Mouse (Mus musculus) limb, embryonic 15.5 days (tissue): Measurements from ENCODE around the gene Slc27a1. TPM values are rescaled to one million over a fixed set of nuclear protein-coding genes. Genes with fewer than 3 reads are reported as not detected.
A peak's percentile ranks its signal among the peaks of the same experiment; 100 is the strongest.

ENCODE experiments used
- ATAC-seq: fragments of 200-750 bp; cut with Nextera tagmentation; 2 replicates; pipeline ENCODE4 v1.8.0; 2017; ENCODE audit warnings: low read depth, moderate TSS enrichment; ENCODE audit not compliant: insufficient number of reproducible peaks, low FRiP score, low TSS enrichment
- H3K27ac ChIP-seq: fragments of 300-500 bp; sonication (generic); 2 replicates; pipeline ENCODE4 v1.5.1; 2015; ENCODE audit warnings: moderate library complexity, mild to moderate bottlenecking, inconsistent platforms
- H3K27me3 ChIP-seq: fragments of 300-500 bp; sonication (generic); 2 replicates; pipeline ENCODE4 v1.6.1; 2015; ENCODE audit warnings: inconsistent platforms
- H3K36me3 ChIP-seq: fragments of 300-500 bp; sonication (generic); 2 replicates; pipeline ENCODE4 v1.6.1; 2015; ENCODE audit warnings: inconsistent platforms
- H3K4me1 ChIP-seq: fragments of 300-500 bp; sonication (generic); 2 replicates; pipeline ENCODE4 v1.6.1; 2015; ENCODE audit warnings: inconsistent platforms
- H3K4me2 ChIP-seq: fragments of 300-500 bp; sonication (generic); 2 replicates; pipeline ENCODE4 v1.6.1; 2015; ENCODE audit warnings: mild to moderate bottlenecking, inconsistent platforms
- H3K4me3 ChIP-seq: fragments of 300-500 bp; sonication (generic); 2 replicates; pipeline ENCODE4 v1.5.1; 2015; ENCODE audit warnings: mild to moderate bottlenecking, inconsistent platforms
- H3K9ac ChIP-seq: fragments of 300-500 bp; sonication (generic); 2 replicates; pipeline ENCODE4 v1.6.1; 2015; ENCODE audit warnings: inconsistent platforms
- H3K9me3 ChIP-seq: fragments of 300-500 bp; sonication (generic); 2 replicates; pipeline ENCODE4 v1.6.1; 2016; ENCODE audit warnings: inconsistent platforms
- WGBS: fragments of 180-500 bp; shearing (Covaris S2); methylation state at CpG from one replicate; pipeline ENCODE4 v1.1.7; 2015; 5-methylcytosine and 5-hydroxymethylcytosine counted together
- polyA plus RNA-seq: library from polyadenylated mRNA; unstranded; fragments of >200 nt; fragmentation: Nextera tagmentation; extraction: Ambion mirVana; gene quantifications from 2 replicates; pipeline ENCODE4 v1.2.1, GENCODE M21; 2015

Slc27a1 gene
- polyA plus RNA-seq, 1 experiment from 2014 or later: 44.5 TPM

DNA sequence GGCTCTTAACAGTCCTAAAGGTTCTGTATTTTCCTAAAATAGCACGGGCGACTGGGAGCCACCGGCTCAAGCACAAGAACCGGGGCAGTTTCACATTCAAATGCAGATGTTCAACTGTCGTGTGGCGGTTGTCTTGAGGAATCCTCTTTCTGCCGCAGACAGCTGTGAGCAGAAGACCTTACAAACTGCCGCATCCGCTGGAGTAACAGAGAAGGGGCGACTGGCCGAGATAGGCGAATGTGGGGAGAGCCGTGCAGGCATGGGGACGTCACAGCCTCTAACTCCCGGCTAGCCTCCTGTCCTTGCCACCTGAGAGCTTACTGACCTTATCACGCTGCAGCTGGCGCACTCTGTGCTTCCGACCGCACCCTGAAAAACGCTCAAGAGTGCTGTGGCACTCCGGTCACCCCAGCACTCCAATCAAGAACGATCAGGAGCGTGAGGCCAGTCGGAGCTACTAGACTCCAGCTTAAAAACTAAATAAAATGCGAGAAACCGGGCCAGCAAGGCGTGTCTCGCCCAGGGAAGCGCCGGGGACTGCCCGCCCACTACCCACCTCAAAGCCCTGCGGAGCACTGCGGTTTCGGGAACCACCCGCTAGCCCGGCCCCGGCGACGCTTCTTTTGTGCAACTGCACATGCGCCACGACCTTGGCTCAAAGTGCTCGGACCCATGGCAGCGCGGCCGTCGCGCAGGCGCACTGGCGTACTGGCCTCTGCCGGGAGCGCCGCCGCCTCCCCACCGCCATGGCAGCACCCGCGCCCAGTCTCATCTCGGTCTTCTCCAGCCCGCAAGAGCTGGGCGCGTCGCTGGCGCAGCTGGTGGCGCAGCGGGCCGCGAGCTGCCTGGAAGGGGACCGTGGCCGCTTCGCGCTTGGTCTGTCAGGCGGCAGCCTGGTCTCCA is 23.0 kb downstream of the Slc27a1 start, which contains the start of gene Pgls:
Pgls (plus strand) TSS at position 706 of the 903 bp plus-strand sequence.
- peak within 1 kb of the TSS; percentile 94 for H3K4me3 ChIP-seq
- peak within 1 kb of the TSS; percentile 98 for H3K27ac ChIP-seq
- peak; percentile 87 for ATAC-seq
- no peaks in the 10 kb centered on the region for H3K9me3 ChIP-seq
- peaks cover 18% of the 10 kb centered on the region for H3K36me3 ChIP-seq
- WGBS: under 1% methylated on average over 71 of the region's 71 CpGs
- peak within 1 kb of the TSS; percentile 92 for H3K4me2 ChIP-seq
- peaks cover 41% of the 10 kb centered on the region for H3K4me1 ChIP-seq
- H3K9ac ChIP-seq: peak within 1 kb of the TSS; percentile 95
- no peaks in the 10 kb centered on the region for H3K27me3 ChIP-seq

DNA sequence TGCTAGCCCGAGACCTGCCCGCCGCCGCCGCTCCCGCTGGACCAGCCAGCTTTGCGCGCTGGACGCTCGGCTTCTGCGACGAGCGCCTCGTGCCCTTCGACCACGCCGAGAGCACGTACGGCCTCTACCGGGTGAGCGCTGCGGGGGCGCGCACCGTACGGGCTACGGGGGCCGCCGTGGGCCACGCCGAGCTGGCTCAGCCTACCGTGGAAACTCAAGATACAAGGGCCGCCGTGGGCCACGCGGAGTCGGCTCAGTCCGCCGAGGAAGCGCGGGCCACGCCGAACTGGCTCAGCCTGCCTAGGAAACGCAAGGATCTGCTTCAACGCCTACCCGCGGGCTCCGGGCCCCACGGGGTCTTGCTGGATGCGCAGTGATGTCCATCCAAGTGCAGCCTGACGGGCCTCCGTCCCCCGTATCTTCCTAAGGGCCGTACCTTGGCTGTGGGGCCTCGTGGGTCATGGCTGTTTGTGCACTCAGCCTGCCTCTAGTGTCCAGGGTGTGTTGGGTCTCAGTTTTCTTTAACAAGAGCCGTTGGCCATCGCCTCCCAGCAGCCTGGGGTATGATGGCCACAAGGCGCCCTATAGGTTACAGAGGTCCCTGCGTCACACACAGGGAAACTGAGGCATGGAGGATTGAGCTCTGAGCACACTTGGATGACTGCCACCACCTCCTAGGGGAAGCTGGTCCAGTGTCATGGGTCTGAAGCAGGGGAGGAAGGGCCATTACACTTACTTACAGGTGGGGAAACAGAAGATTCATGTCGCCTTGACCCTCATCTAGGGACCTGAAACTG is 23.9 kb downstream of the Slc27a1 start:
- H3K4me1 ChIP-seq: peaks cover 44% of the 10 kb centered on the region
- H3K27ac ChIP-seq: peak overlapping the region; percentile 98
- H3K27me3 ChIP-seq: no peaks in the 10 kb centered on the region
- peaks cover 14% of the 10 kb centered on the region for H3K36me3 ChIP-seq
- peak overlapping the region; percentile 95 for H3K9ac ChIP-seq
- 3% methylated on average over 60 of the region's 60 CpGs for WGBS
- H3K9me3 ChIP-seq: no peaks in the 10 kb centered on the region
- peak; percentile 62 for ATAC-seq
- peak overlapping the region; percentile 92 for H3K4me2 ChIP-seq
- peak overlapping the region; percentile 94 for H3K4me3 ChIP-seq

DNA sequence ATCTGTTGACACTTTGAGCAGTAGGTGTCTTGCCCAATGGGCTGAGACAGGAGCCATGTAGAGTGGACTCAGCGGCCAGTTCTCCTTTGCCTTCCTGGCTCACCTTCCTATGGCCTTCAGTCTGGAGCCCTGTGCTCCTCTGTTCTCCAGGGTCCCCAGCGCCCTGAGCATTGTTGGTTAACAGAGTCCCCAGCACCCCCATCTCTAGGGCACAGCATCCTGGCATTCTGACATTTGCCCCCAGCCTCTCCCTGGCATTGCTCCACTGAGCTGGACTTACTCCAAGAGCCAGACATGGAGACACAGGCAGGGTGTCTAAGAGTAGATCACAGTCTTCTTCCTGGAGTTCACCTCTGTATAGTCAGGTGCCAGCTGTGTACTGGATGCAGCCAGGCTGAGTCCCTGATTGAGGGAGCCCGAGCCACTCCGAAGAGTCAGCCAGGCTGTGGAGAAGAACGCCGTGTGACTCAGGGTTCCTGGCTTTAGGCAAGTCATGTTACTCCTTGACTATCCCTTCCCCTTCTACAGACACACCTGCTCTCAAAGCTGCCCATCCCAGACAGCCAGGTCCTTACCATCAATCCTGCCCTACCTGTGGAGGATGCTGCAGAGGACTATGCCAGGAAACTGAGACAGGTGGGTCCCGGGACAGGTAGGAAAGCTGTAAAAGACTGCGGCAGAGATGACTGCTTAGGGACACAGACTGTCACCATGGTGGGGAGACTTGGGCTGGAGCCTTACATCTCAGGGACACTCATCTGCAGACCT is 25.1 kb downstream of the Slc27a1 start:
- Histone ChIP-seq H3K36me3 (peaks cover 14% of the 10 kb centered on the region), H3K4me3 (0 out of 2 replicates have a peak overlapping the region, but pooled peaks have one; percentile 1), H3K9ac (no peak overlapping the region), H3K4me2 (no peak overlapping the region; the same call in 1 of the 2 replicates), H3K9me3 (no peaks in the 10 kb centered on the region), H3K27ac (no peak overlapping the region), H3K4me1 (peaks cover 44% of the 10 kb centered on the region), H3K27me3 (no peaks in the 10 kb centered on the region)
- no peak for ATAC-seq
- WGBS: 92% methylated on average over 8 of the region's 8 CpGs

DNA sequence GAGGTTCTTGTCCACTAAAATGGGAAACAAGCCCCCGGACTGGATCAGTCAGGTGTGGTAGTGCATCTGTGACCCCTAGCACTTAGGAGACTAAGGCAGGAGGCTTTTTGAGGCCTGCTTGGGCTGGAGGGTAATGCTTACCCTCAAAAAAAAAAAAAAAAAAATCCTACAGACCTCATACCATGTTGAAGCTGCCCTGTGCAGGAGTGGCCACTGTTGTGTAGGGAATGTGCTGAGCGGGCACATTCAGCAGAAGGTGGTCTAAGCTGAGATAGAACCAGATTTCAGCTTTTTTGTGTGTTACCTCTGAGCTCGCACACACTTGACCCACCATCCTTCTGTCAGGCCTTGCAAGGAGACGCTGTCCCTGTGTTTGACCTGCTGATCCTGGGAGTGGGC is 25.6 kb downstream of the Slc27a1 start:
- Histone ChIP-seq H3K27me3 (no peaks in the 10 kb centered on the region), H3K4me2 (no peak overlapping the region), H3K9me3 (no peaks in the 10 kb centered on the region), H3K4me3 (no peak overlapping the region), H3K36me3 (peaks cover 14% of the 10 kb centered on the region), H3K27ac (no peak overlapping the region), H3K9ac (no peak overlapping the region), H3K4me1 (peaks cover 44% of the 10 kb centered on the region)
- ATAC-seq: no peak
- WGBS: 94% methylated on average over 4 of the region's 4 CpGs

DNA sequence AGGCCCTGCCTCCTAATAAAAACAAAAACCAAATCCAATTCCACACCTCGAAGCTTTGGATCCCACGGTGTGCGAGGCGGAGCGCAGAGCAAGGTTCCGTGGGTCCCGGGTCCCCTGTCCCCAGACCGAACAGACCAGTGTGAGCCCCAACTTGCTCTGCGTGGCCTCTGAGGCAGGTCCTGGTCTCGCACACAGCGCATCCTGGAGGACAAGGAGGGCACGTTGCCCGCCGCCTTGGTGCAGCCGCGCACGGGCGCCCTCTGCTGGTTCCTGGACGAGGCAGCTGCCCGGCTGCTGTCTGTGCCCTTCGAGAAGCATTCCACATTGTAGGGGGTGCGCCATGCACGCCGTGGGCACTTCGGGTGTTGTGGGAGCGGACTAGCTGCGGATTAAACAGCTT is 27.2 kb downstream of the Slc27a1 start:
- WGBS: 8% methylated on average over 27 of the region's 27 CpGs
- H3K4me2 ChIP-seq: peak overlapping the region; percentile 25; the same call in 1 of the 2 replicates
- H3K27ac ChIP-seq: no peak overlapping the region
- ATAC-seq: no peak
- no peak overlapping the region for H3K4me3 ChIP-seq
- H3K36me3 ChIP-seq: peaks cover 19% of the 10 kb centered on the region
- peaks cover 5% of the 10 kb centered on the region; the same call in 1 of the 2 replicates for H3K27me3 ChIP-seq
- no peaks in the 10 kb centered on the region; the same call in 1 of the 2 replicates for H3K9me3 ChIP-seq
- H3K4me1 ChIP-seq: peaks cover 38% of the 10 kb centered on the region
- H3K9ac ChIP-seq: 0 out of 2 replicates have a peak overlapping the region, but pooled peaks have one; percentile 20

DNA sequence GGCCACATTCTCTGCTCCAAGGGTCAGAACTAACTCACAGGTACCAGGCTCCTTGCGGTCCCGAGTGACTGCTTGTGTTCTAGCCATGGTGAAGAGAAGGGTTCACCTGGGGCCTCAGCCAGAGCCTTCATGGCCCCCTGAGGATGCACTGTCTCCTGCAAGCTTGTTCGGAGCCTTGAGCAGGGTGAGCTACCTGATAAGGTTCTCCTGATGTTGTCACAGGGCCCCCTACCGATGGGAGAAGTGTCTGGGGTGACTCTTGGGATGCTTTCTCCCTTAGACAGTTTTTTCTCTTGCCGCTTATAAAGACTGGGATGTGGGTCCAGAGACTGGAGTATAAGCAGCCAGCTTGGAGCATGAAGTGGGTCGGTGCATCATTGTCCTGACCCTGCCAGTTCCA is 27.7 kb downstream of the Slc27a1 start:
- Histone ChIP-seq H3K4me3 (no peak overlapping the region), H3K36me3 (peaks cover 19% of the 10 kb centered on the region), H3K4me2 (no peak overlapping the region), H3K27ac (no peak overlapping the region; the same call in 1 of the 2 replicates), H3K27me3 (peaks cover 7% of the 10 kb centered on the region), H3K9ac (no peak overlapping the region), H3K4me1 (peaks cover 32% of the 10 kb centered on the region), H3K9me3 (no peaks in the 10 kb centered on the region; the same call in 1 of the 2 replicates)
- 58% methylated on average over 6 of the region's 6 CpGs for WGBS
- no peak for ATAC-seq

DNA sequence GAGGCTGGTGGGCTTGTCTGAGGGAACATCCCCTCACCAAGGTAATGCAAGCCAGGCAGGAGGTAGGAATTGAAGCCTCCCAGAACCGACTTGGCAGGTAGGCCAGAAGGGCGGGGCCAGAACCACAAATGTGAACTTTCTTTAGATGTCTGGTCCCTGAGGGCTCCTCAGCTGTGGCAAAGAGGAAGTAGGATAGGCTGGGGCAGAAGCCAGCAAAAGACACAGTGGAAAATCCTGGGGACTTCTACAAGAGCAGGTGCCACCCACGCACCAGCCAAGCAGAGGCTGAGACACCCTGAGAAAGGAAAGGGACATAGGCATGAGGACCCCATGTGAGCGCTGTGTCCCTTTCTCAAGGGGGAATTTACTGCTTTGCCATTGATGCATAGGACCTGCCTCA is 28.1 kb downstream of the Slc27a1 start:
- H3K4me1 ChIP-seq: peaks cover 31% of the 10 kb centered on the region
- peaks cover 11% of the 10 kb centered on the region for H3K27me3 ChIP-seq
- peaks cover 19% of the 10 kb centered on the region for H3K36me3 ChIP-seq
- 59% methylated on average over 4 of the region's 4 CpGs for WGBS
- no peaks in the 10 kb centered on the region; the same call in 1 of the 2 replicates for H3K9me3 ChIP-seq
- no peak overlapping the region for H3K4me2 ChIP-seq
- H3K27ac ChIP-seq: no peak overlapping the region; the same call in 1 of the 2 replicates
- no peak for ATAC-seq
- no peak overlapping the region for H3K9ac ChIP-seq
- no peak overlapping the region for H3K4me3 ChIP-seq

DNA sequence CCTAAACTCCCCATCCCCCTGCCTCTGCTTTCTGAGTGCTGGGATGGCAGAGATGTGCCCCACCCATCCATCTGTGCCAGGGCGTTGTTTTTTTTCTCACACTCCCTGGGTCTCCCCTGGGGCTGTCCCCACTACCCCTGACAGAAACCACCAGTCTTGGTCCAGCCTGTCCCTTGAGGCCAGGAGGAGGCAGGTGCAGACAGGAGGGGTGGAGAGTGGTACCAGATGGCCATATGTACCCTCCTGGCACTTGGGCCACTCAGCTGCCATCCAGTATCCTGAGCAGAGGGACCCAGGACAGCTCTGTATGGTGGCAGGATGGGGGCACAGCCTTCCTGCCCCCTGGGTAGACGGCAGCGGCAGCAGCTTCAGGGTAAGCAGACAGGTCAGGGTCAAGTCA is 28.8 kb downstream of the Slc27a1 start, which contains the start of gene Fam129c:
Fam129c (plus strand) TSS at position 198 of the 400 bp plus-strand sequence.
- 84% methylated on average over 3 of the region's 3 CpGs for WGBS
- Histone ChIP-seq H3K9me3 (no peaks in the 10 kb centered on the region; the same call in 1 of the 2 replicates), H3K27ac (no peak within 1 kb of the TSS; the same call in 1 of the 2 replicates), H3K4me2 (no peak within 1 kb of the TSS), H3K4me1 (peaks cover 37% of the 10 kb centered on the region), H3K9ac (no peak within 1 kb of the TSS), H3K4me3 (no peak within 1 kb of the TSS), H3K36me3 (peaks cover 19% of the 10 kb centered on the region), H3K27me3 (peaks cover 18% of the 10 kb centered on the region)
- no peak for ATAC-seq

DNA sequence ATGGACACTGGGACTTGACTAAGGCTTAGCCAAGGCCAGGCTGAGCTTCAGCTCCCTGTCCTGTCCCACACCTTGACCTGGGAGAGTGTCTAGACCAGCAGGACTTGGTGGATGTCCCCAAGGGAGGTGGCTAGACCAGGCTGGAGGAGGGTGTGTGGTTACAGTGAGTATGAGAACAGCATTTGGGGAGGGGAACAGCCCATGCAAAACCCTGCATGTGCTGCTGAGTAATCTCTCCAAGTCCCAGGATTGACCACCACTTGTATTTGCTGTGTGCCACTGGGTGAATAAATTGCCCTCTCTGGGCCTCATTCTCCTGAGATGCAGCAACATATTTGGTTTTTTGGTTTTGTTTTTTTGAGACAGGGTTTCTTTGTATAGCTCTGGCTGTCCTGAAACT is 29.7 kb downstream of the Slc27a1 start:
- H3K9me3 ChIP-seq: no peaks in the 10 kb centered on the region; the same call in 1 of the 2 replicates
- peaks cover 19% of the 10 kb centered on the region for H3K36me3 ChIP-seq
- H3K27ac ChIP-seq: no peak overlapping the region
- ATAC-seq: no peak
- peaks cover 37% of the 10 kb centered on the region for H3K4me1 ChIP-seq
- no peak overlapping the region for H3K4me2 ChIP-seq
- no peak overlapping the region for H3K4me3 ChIP-seq
- H3K27me3 ChIP-seq: peaks cover 27% of the 10 kb centered on the region
- H3K9ac ChIP-seq: no peak overlapping the region

DNA sequence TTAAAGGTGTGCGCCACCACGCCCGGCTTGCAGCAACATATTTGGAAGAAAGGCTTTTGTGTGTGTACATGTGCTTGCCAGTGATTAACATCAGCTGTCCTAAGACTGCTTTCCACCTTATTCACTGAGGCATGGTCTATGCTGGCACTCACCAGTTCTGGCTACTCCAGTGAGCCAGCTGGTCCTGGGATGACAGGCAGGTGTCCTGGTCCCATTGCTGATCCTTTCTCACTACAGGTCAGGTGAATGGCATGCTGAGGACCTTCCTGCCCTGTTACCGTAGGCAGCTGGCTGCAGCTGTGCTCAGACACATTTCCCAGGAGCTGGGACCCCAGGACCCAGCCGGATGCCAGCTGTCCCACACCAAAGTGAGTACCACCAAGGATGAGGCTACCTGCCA is 30.2 kb downstream of the Slc27a1 start:
- no peak for ATAC-seq
- Histone ChIP-seq H3K9ac (no peak overlapping the region), H3K27ac (no peak overlapping the region), H3K4me1 (peaks cover 37% of the 10 kb centered on the region), H3K27me3 (peaks cover 32% of the 10 kb centered on the region), H3K4me2 (no peak overlapping the region), H3K36me3 (peaks cover 18% of the 10 kb centered on the region), H3K9me3 (no peaks in the 10 kb centered on the region; the same call in 1 of the 2 replicates), H3K4me3 (no peak overlapping the region)
- 84% methylated on average over 5 of the region's 5 CpGs for WGBS
